Mouse (Mus musculus) liver, embryonic 16.5 days (tissue): Measurements from ENCODE around the gene Pak4. TPM values are rescaled to one million over a fixed set of nuclear protein-coding genes. Genes with fewer than 3 reads are reported as not detected.
"Not testable (repeated sequence)": the region's sequence is repeated elsewhere in the genome, so short reads cannot be mapped to it uniquely, and the experiment has no call there.

ENCODE experiments used
- ATAC-seq: fragments of 200-750 bp; cut with Nextera tagmentation; 2 replicates; pipeline ENCODE4 v1.8.0; 2017; ENCODE audit warnings: low read depth, mild to moderate bottlenecking, moderate number of reproducible peaks, moderate library complexity
- H3K27ac ChIP-seq: fragments of 300-500 bp; sonication (generic); 2 replicates; pipeline ENCODE4 v1.5.1; 2014; ENCODE audit warnings: mild to moderate bottlenecking, low read length
- H3K27me3 ChIP-seq: fragments of 300-500 bp; sonication (generic); 2 replicates; pipeline ENCODE4 v1.6.1; 2014; ENCODE audit warnings: low read depth, low read length, mixed read lengths; ENCODE audit not compliant: control insufficient read depth, insufficient read depth
- H3K36me3 ChIP-seq: fragments of 300-500 bp; sonication (generic); 2 replicates; pipeline ENCODE4 v1.6.1; 2014; ENCODE audit warnings: mild to moderate bottlenecking; ENCODE audit not compliant: control insufficient read depth, insufficient read depth
- H3K4me1 ChIP-seq: fragments of 300-500 bp; sonication (generic); 2 replicates; pipeline ENCODE4 v1.6.1; 2014; ENCODE audit warnings: low read depth, low read length, mixed read lengths; ENCODE audit not compliant: control insufficient read depth
- H3K4me2 ChIP-seq: fragments of 300-500 bp; sonication (generic); 2 replicates; pipeline ENCODE4 v1.6.1; 2014; ENCODE audit warnings: low read depth, low read length, mixed read lengths
- H3K4me3 ChIP-seq: fragments of 300-500 bp; sonication (generic); 2 replicates; pipeline ENCODE4 v1.5.1; 2014; ENCODE audit warnings: low read depth, mild to moderate bottlenecking, low read length
- H3K9ac ChIP-seq: fragments of 300-500 bp; sonication (generic); 2 replicates; pipeline ENCODE4 v1.6.1; 2014; ENCODE audit warnings: low read depth, low read length
- H3K9me3 ChIP-seq: fragments of 300-500 bp; sonication (generic); replicated peaks from 2 replicates; pipeline ENCODE4 v1.6.1; 2016; ENCODE audit warnings: low read length; ENCODE audit not compliant: control insufficient read depth
- WGBS: fragments of 180-500 bp; shearing (Covaris S2); extraction: QIAGEN DNeasy Blood & Tissue Kit; methylation state at CpG from one replicate; pipeline ENCODE4 v1.1.7; 2014; ENCODE audit not compliant: insufficient replicate concordance; 5-methylcytosine and 5-hydroxymethylcytosine counted together
- polyA plus RNA-seq: library from polyadenylated mRNA; unstranded; fragments of >200 nt; fragmentation: Nextera tagmentation; extraction: Ambion mirVana; gene quantifications from 2 replicates; pipeline ENCODE4 v1.2.1, GENCODE M21; 2015

Pak4 gene
- polyA plus RNA-seq, 1 experiment from 2014 or later: 17.5 TPM

DNA sequence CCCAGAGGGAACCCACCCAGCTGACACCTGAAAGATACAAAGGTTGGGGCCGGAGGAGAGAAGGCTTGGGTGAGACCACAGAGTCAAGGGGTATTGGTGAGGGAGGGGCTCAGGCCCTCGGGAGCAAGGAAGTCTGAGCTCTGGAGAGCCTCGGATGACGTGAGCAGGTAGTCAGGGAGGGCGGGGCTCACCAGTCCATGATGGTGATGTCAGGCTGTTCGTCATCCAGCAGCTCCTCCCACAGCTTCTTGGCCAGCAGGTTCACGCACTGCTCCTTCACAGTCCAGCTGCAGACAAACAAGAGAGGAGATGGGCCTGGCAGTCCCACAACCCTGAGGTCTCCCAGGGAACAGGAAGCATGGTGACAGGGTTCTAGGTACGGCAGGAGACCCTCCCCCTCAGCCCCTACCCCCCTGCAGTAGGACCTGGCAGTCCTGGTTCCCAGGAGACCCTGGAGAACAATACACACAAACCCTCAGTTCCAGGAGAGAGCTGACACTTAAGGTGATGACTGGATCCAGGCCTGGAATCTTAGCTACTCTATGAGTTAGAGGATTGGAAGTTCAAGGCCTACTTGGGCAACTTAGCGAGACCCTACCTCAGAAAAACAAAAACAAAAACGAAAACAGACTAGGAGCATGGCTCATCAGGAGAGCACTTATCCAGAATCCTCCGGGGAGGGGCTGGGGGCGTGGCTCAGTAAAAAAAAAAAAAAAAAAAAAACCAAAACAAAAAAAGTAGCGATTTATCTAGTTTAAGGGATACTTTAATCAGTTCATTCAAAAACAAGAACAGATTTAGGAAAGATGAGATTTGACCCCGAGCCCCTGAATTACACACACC lies 52.7 kb downstream of the Pak4 start:
- no peak for ATAC-seq

GRCm38 (mm10) chr7:28544051-28544601 lies 53.9 kb downstream of the Pak4 start:
- Histone ChIP-seq H3K9me3 (no peaks in the 10 kb centered on the region), H3K9ac (no peak overlapping the region), H3K4me1 (no peaks in the 10 kb centered on the region), H3K36me3 (no peaks in the 10 kb centered on the region), H3K27me3 (peaks cover 36% of the 10 kb centered on the region), H3K4me3 (no peak overlapping the region), H3K27ac (no peak overlapping the region), H3K4me2 (peak overlapping the region; percentile 43)
- ATAC-seq: peak; percentile 68
- 12% methylated on average over 25 of the region's 27 CpGs for WGBS

More for the DNA sequence above, 52.7 kb downstream of the Pak4 start:
- Histone ChIP-seq H3K9me3 (no peaks in the 10 kb centered on the region), H3K4me3 (no peak overlapping the region), H3K27ac (no peak overlapping the region), H3K9ac (no peak overlapping the region), H3K36me3 (no peaks in the 10 kb centered on the region), H3K27me3 (peaks cover 36% of the 10 kb centered on the region), H3K4me1 (no peaks in the 10 kb centered on the region), H3K4me2 (no peak overlapping the region)
- WGBS: 18% methylated on average over 14 of the region's 14 CpGs

DNA sequence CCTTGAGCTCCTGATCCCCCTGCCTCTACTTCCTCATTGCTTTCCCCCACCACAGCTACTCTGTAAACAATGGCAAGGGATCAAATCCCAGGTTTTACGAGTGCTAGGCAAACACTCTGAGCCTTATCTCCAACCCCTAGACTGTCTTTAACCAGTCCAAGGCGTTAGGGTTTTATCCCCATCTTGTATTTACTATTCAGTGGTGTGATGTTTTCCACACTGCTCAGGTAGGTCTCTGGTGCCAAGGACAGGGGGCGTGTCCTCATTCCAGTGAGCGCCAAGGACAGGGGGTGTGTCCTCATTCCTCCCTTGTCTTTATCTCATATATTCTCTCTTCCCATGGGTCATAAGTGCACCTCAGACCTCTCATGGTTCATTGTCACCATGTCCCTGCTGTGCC lies 57.5 kb downstream of the Pak4 start, which contains the start of gene Sycn:
Sycn (plus strand) TSS at position 360 of the 400 bp plus-strand sequence.
- 56% methylated on average over 4 of the region's 4 CpGs for WGBS
- ATAC-seq: no peak

GRCm38 (mm10) chr7:28538886-28539285 lies 59.1 kb downstream of the Pak4 start:
- H3K4me3 ChIP-seq, ATAC-seq, H3K36me3 ChIP-seq, H3K4me2 ChIP-seq, H3K9me3 ChIP-seq, H3K27me3 ChIP-seq, H3K27ac ChIP-seq, H3K9ac ChIP-seq, H3K4me1 ChIP-seq: not testable (repeated sequence)
- 67% methylated on average over 6 of the region's 6 CpGs for WGBS

More for the DNA sequence above, 57.5 kb downstream of the Pak4 start, which contains the start of gene Sycn:
- no peaks in the 10 kb centered on the region for H3K9me3 ChIP-seq
- no peak within 1 kb of the TSS for H3K4me2 ChIP-seq
- H3K27me3 ChIP-seq: peaks cover 14% of the 10 kb centered on the region
- no peaks in the 10 kb centered on the region for H3K36me3 ChIP-seq
- H3K9ac ChIP-seq: no peak within 1 kb of the TSS
- H3K4me1 ChIP-seq: no peaks in the 10 kb centered on the region
- H3K4me3 ChIP-seq: no peak within 1 kb of the TSS
- no peak within 1 kb of the TSS for H3K27ac ChIP-seq

- Histone ChIP-seq H3K4me2 (no peak overlapping the region), H3K4me1 (no peaks in the 10 kb centered on the region), H3K27me3 (no peaks in the 10 kb centered on the region), H3K27ac (no peak overlapping the region), H3K4me3 (no peak overlapping the region), H3K9me3 (no peaks in the 10 kb centered on the region), H3K9ac (no peak overlapping the region), H3K36me3 (no peaks in the 10 kb centered on the region)
- ATAC-seq: no peak
- WGBS: 74% methylated on average over 8 of the region's 8 CpGs
Measured at GRCm38 (mm10) chr7:28532005-28532404, 66.0 kb downstream of the Pak4 start.

DNA sequence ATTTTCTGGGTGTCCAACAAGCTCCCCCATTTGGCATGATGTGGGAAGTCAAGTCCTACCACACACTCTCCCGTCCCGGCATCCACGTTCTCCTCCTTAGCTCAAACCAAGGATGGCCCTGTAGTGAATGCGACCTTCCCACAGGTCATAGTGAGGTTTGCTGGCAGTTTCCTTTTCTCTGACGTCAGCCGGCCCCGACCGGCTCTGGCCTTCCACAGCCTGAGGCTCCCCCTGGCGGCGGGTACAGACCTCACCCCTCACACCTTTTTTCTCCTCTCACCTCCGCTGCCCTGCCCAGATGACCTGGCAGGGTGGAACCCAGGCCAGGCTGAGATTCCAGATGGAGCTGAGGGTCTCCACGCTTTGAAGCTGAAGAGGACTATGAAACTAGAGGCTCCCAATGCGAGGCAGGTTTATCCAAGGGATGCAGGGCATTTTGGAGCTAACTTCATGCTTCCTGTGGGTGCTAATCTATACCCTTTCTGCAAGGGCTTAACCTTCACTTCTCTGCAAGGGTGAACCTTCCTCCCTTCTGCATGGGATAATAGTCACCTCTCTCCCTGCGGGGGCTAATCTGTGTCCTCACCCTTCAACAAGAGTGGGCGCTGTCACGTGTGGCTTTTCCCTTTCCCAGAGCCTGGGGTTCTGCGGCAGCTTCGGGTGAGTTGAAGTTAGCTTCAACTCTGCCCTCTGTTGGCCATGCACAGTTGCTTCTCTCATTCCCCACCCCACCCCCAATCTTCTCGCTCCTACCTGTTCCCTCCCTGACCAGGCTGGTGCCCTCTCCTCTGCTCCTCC lies 69.9 kb downstream of the Pak4 start:
- peak; percentile 64 for ATAC-seq
- no peak overlapping the region for H3K27ac ChIP-seq
- no peaks in the 10 kb centered on the region for H3K9me3 ChIP-seq
- H3K4me1 ChIP-seq: no peaks in the 10 kb centered on the region
- H3K9ac ChIP-seq: no peak overlapping the region
- no peak overlapping the region for H3K4me3 ChIP-seq
- 3% methylated on average over 19 of the region's 19 CpGs for WGBS
- H3K27me3 ChIP-seq: no peaks in the 10 kb centered on the region
- H3K4me2 ChIP-seq: 0 out of 2 replicates have a peak overlapping the region, but pooled peaks have one; percentile 19
- H3K36me3 ChIP-seq: no peaks in the 10 kb centered on the region

- WGBS: 61% methylated on average over 5 of the region's 6 CpGs
- not testable (repeated sequence) for H3K27ac ChIP-seq, H3K4me2 ChIP-seq, H3K4me3 ChIP-seq, H3K36me3 ChIP-seq, H3K27me3 ChIP-seq, ATAC-seq, H3K9ac ChIP-seq, H3K9me3 ChIP-seq, H3K4me1 ChIP-seq
Measured at GRCm38 (mm10) chr7:28522536-28522935, 75.4 kb downstream of the Pak4 start, which contains the start of gene Ifnl3. Gene Ifnl3 (plus strand): TSS chr7:28522836.

DNA sequence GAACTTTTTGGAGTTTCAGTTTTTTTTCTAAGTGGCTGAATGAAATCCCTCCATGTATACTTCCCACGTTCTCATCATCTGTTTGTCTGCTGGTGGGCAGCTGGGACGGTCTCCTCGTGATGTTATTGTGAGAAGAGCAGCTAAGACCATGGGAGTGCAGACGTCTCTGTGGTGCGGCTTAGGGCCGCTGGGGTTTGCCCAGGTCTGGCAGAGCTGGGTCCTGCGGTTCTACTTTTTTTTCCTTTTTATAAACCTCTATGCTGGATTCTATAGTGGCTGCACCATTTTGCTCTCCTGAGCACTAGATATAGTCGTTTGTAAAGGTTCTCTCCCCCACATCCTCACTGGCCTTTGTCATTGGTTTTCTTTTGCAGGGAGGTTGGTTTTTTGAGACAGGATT lies 86.5 kb downstream of the Pak4 start:
- Histone ChIP-seq H3K4me3 (no peak overlapping the region), H3K9ac (no peak overlapping the region), H3K27ac (no peak overlapping the region), H3K4me2 (no peak overlapping the region), H3K27me3 (no peaks in the 10 kb centered on the region), H3K4me1 (no peaks in the 10 kb centered on the region), H3K9me3 (no peaks in the 10 kb centered on the region), H3K36me3 (no peaks in the 10 kb centered on the region)
- no peak for ATAC-seq
- WGBS: 55% methylated on average over 8 of the region's 8 CpGs
